Mouse (Mus musculus) retina, embryonic 14.5 days (tissue): ENCODE measurements around the gene Ddx11.
"Not testable (repeated sequence)": the region's sequence is repeated elsewhere in the genome, so short reads cannot be mapped to it uniquely, and the experiment has no call there.

ENCODE experiments used
- DNase-seq: peaks from one replicate; pipeline ENCODE4 v3.0.0-alpha.2; 2015; ENCODE audit warnings: low spot score

Ddx11 gene

DNA sequence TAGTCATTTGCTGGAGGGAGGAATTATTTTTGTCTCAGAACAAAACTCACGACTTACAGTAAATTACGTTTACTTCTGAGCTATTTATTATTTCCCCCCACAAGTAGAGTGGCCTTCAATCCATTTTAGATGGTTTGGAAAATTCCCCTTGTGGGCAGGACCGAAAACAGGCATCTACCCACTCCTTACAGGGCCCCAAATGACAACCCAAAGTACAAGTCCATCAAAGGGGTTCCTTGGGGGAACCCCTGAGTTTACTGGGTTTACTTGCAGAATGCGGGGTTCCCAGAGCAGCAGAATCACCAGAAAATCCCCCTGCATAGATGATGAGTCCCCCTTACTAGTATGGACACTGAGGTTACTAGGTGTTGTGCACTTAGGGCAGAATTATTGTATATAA is 11.2 kb upstream of the Ddx11 start:
- DNase-seq = no peak

DNA sequence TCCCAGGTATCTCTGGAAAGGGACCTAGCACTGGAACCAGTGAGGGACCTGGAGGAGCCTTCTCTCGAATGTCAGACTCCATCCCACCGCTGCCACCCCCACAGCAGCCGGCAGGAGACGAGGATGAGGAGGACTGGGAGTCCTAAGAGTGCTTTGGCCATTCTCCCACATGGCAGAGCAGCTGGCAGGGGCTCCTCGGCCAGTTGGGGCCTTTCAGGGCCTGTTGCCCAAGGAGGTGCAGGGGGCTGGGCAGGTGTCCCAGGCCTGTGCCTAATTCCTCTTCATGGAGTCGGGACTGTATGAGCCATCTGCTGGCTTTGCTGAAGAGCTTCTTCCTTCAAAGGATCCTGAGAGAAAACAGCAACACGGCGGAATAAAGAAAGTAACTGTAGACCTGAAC is 4.3 kb upstream of the Ddx11 start:
- no peak for DNase-seq

DNA sequence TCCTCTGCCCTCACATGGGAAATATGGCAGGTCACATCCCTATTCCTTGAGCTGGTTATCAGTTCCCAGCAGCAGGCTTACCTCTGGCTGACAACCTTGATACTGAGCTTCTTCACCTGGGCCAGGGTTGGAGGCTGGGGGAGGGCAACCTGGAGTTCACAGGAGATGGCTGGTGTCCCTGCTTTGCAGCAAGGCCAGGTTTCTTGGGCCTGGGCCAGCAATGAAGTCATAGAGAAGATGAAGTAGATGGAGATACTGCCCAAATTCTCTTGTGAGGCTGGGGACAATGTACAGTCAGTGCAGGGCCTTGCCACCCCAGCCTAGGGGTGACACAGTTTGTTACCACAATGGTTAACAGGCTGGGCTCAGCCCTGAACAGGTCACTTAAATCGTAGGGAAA is 2.6 kb upstream of the Ddx11 start:
- DNase-seq = no peak

DNA sequence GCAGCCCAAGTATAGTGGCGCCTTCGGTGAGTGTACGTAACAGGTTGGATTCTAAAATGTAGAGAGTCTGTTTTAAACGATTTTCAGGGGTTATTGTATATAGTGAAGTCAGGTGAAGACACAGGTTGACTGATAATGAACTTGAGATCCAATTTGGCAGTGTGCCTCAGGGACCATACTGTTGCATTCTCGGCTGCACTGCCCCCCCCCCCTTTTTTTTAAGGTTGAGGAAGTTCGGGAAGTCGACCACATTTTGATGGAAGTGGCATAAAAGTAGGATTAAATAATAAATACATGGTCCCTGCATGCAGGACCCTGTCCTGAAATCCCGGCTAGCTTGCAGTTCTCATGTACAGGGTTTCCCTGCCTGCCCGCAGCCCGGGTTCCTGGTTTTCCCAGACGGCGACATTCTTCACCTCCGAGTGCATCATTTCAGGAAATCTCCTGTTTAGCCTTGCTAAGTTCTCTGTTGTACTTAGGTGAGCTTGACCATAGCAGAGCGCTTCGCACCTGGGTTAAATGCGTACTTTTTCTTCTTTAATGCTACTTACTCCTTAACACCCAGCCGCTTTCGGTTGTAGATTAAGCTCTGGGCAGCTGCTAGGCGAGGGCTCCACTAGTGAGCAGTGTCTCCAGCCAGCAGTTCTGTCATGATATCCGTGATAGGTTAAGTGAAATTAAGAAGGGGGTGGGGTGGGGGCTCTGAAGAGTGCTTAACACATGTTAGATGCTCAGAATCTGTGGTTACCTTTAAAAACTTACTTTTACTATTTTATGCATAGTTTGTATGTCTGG is 693 bp downstream of the Ddx11 start:
- DNase-seq = peak; percentile 22

DNA sequence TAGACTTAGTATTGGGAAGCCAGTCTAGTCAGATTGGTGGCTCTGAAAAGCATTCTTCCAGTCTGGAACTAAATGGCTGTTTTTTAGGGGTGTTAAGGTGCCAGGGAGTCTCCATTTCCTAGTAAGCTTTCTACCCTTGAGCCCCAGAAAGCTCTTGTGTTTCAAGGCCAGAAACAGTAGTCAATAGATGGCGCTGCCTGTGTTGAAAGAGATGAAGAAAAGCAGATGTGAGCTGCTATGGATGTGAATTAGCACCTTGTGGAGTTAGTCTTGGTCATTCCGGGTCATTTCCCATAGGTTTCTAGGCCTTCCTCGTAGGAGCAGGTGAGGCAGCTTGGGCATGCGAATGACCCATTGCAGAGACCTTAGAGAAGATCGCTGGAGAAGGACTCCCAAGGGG is 1.9 kb downstream of the Ddx11 start:
- DNase-seq = peak; percentile 29

DNA sequence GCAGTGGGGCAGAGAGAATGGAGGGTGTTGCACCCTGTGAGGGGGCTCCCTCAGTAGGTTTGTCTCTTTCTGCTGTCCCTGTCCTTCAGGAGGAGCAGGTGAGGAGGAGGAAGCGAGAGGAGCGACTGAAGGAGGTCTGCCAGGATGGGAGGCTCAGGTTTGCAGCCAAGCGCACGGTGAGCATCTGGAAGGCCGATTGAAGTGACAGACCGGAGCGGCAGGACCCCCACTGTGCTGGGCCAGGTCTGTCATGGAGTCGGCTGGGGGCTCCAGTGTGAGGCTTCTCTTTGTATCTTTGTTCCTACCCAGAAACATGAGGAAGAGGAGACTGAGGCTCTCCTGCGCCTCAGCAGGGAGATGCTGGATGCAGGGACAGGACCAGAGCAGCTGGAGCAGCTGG is 7.1 kb downstream of the Ddx11 start:
- DNase-seq = no peak

DNA sequence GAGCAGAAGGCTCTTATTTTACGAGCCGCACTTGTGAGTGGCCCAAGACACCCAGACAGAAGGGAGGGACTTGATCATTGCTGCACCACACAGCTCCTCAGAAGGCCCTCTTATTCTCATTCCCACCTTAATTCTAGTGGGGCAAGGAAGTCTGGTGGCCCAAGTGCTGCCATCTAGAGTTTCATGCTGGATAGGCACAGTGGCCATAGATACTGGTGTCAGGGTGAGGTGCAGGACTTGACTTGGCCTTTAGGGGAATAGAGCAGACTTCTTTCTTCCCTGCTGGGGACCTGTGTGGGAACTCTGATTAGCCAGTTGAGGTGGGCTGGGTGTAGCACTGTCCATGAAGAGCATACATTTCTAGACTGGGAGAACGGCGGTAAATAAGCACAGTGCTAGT is 7.9 kb downstream of the Ddx11 start:
- peak; percentile 36 for DNase-seq

DNA sequence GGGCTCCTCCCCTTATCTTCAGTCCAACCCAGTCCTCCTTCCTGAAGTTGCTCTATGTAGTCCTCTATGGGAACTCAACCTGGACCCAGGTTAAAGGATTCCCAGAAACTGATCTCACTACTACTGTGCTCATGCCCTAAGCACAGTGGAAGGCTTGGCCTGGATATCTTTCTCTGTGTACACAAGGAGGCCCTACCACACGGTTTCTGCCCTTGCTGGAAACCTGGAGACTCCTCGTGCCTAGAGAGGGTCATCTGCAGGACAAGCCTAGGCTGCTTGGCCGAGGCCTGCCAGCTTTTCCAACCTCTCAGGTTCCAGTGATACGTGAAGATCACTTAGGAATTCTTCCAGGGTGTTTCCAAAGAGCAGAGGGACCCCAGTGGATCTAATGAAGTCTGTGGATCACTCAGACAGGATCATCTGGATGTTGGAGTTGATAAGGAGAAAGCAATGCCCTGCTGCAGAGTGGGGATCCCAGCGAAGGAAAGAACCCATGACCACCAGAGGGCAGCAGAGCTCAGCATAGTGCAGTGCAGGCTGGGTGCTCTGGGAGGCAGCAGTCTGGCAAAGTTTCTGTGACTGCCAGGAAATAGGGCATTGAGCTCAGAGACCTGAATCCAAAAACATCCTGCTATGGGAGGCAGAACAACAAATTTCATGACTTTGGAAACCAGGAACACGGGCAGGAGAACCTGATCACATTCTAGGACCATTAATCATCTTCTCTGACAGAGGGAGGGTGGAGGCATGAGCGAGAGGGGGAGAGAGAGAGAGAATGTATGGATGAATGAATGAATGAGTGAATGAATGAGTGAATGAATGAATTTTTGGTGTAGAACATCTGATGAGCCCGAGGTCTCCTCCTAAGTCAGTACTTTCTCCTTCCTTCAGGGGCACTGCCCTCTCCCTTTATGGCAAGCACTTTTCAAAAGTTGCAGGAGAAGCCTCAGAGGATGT is 29.7 kb downstream of the Ddx11 start:
- not testable (repeated sequence) for DNase-seq

DNA sequence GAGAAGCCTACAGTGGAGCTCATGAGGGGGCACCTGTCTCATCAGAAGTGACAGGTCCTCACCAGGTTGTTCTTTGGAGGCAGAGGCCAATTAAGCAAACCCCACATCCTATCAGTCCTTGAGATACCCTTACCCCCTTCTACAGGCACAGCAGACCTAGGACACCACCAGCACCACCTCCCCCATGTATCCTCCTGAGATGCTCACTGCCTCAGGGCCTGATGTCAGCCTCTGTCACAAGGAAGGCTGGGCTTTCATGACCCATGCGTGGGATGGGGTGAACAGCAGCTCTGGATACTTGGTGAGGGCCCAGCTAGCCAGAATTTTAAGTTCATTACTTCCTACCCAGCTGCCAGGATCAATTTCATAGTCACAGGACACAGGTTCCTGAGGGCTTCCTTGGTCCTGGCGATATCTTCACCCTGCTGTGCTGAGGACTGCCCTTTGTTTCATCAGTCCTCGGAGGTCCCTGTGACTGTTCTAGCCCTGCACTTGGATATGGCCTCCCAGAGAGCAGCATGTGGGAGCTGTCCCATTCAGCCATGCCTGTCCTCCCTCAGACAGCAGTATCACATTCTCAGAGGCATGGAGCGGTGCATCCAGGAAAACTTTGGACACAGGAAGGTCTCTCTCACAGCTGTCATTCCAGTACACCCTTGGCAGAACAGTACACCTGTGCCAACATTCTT is 30.6 kb downstream of the Ddx11 start:
- not testable (repeated sequence) for DNase-seq

DNA sequence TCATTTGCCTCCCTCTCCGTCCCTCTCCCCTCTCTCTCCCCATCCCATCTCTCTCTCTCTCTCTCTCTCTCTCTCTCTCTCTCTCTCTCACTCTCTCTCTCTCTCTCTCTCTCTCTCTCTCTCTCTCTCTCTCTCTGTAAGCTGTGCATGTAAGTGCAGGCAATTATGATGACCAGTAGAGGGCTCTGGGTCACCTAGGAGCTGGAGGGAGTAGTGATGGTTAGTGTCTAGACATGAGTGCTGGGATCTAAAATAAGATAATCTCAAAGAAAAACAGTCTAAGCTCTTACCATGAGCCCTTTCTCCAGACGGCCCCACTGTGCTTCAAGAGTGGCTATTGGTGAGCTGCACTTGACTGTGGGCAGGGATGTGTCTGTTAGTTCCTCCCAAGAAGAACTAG is 31.6 kb downstream of the Ddx11 start:
- DNase-seq = no peak

DNA sequence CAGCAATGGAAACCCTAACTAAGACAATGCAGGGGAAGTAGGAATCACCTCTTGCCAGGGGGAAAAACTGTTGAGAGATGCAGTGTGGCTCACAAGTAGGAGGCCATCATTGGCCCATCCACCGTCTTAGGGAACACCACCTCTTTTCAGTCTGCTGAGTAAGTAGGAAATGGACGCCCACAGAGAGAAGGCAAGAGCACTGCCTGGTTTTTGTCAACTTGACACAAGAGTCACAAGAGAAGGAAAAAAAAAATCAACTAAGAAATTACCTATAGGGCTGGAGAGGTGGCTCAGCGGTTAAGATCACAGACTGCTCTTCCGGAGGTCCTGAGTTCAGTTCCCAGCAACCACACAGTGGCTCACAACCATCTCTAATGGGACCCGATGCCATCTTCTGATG is 35.0 kb downstream of the Ddx11 start:
- DNase-seq = no peak

DNA sequence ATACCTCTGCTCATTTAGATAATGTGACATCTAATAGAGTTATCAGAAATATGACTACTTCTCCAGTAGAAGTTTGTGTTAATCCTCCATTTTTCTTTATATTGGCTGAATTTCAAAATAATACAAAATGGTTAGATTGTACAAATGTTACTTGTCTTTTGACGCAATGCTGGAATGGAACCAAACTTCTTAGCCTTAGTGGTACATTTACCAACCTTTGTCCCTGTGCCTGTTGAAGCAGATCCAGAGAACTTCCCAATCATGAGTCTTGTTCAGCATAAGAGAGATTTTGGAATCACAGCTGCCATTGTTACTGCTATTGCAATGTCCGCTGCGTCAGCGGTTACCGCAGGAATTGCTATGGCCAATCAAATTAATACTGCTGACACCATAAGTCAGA is 43.8 kb downstream of the Ddx11 start:
- not testable (repeated sequence) for DNase-seq

DNA sequence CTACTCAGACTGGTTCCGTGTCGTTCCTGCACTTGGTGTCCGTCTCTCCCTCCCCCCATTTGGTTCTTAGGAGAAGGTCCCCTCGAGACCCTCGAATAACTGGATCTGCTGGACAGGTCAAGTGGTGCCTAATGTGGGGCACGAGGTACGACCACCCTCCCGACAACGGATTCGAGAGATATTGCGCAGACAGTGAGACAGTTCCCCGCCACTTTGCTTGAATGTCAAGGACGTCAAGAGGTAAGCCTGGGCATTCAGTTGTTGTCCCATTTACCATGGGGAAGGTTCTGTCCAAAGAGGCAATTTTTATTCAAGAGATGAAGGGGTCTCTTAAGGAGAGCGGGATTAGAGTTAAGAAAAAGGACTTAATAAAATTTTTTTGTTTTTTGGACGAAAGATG is 47.7 kb downstream of the Ddx11 start:
- DNase-seq = not testable (repeated sequence)

DNA sequence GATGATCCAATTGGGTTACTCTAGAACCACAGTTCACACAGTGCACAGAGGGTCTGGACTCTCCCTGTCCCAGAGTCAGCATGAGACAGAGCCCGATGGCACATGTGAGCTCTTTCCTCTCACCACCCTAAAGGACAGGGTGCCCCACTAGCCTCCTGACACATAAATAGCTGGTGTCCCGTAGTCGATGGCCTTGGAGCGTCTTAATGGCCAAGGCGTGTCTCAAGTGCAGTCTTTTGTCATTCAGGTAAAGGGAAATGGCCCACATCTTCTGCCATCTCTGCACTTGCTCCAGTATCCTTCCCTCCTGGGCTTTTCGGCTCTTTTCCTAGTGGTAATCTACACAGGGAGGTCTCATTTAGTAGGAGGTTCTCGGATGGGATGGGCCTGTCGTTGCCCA is 67.3 kb downstream of the Ddx11 start:
- DNase-seq = no peak

DNA sequence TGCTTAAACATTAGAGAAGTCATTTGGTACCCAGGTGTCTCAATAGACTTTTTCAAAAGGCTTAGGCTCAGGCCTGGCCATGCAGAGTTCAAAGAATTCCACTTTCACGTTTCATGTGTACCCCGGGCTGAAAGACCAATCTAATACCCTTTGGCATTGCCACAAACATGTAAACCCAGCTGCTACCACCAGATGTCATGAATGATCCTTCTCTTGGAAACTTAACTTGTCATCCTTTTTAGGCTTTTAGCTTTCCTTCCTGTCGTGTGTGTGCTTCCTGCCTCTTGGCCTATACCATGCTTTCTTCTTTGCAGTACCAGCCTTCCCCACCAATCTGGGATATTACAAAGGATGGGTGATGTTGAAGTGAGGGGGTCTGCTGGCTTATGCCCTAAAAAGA is 73.7 kb downstream of the Ddx11 start:
- DNase-seq = peak; percentile 34
